Mouse (Mus musculus) embryonic fibroblast, embryonic 13.5 days (primary cell): ENCODE measurements around the gene Fbxo47. TPM values are rescaled to one million over a fixed set of nuclear protein-coding genes. Genes with fewer than 3 reads are reported as not detected.

ENCODE experiments used
- H3K27ac ChIP-seq: 2 replicates; pipeline ENCODE4 v1.5.1; 2012; ENCODE audit warnings: low read length, control low read depth, inconsistent platforms; ENCODE audit not compliant: insufficient read depth
- H3K4me1 ChIP-seq: 2 replicates; pipeline ENCODE4 v1.6.1; 2011; ENCODE audit warnings: low read length; ENCODE audit not compliant: control insufficient read depth, insufficient read depth
- H3K4me3 ChIP-seq: 2 replicates; pipeline ENCODE4 v1.5.1; 2011; ENCODE audit warnings: mild to moderate bottlenecking, control low read depth, low read length; ENCODE audit not compliant: insufficient read depth
- CTCF ChIP-seq: IDR thresholded peaks from 2 replicates; pipeline ENCODE4 v1.5.1; 2011; ENCODE audit warnings: mild to moderate bottlenecking, control low read depth, low read length, moderate library complexity, borderline replicate concordance; ENCODE audit not compliant: insufficient read depth
- POLR2A ChIP-seq: IDR thresholded peaks from 2 replicates; pipeline ENCODE4 v1.6.1; 2011; ENCODE audit warnings: low read depth, mild to moderate bottlenecking, control low read depth, low read length, moderate library complexity
- polyA plus RNA-seq: library from polyadenylated mRNA; stranded (reverse); fragments of >200 nt; gene quantifications from 2 replicates; pipeline ENCODE4 v1.2.4, GENCODE M21; 2011; ENCODE audit warnings: low read depth; ENCODE audit not compliant: missing spikeins, insufficient read length

The Fbxo47 gene
- polyA plus RNA-seq, 1 experiment, result 1.4 TPM

GRCm38 (mm10) chr11:97809235-97810121 is 74.5 kb downstream of the Fbxo47 start:
- TF ChIP-seq CTCF, result no peak
- TF ChIP-seq POLR2A, result no peak
- H3K4me3 ChIP-seq, result no peak overlapping the region
- H3K27ac ChIP-seq, result no peak overlapping the region; the same call in 1 of the 2 replicates
- H3K4me1 ChIP-seq, result peaks cover 59% of the 10 kb centered on the region

- TF ChIP-seq CTCF (no peak), POLR2A (no peak)
- Histone ChIP-seq H3K4me3 (no peak overlapping the region), H3K27ac (peak overlapping the region; percentile 39; the same call in 1 of the 2 replicates), H3K4me1 (peaks cover 59% of the 10 kb centered on the region)
Observed at GRCm38 (mm10) chr11:97808621-97809234, 75.2 kb downstream of the Fbxo47 start.

GRCm38 (mm10) chr11:97808093-97808492 is 75.9 kb downstream of the Fbxo47 start:
- Histone ChIP-seq H3K27ac (peak overlapping the region; percentile 60), H3K4me1 (peaks cover 56% of the 10 kb centered on the region), H3K4me3 (no peak overlapping the region)
- no peak for TF ChIP-seq POLR2A
- no peak for TF ChIP-seq CTCF

- Histone ChIP-seq H3K4me3 (no peak overlapping the region), H3K27ac (peak overlapping the region; percentile 60)
- TF ChIP-seq CTCF, result no peak
- TF ChIP-seq POLR2A, result no peak
Observed at GRCm38 (mm10) chr11:97807626-97808025, 76.3 kb downstream of the Fbxo47 start.

GRCm38 (mm10) chr11:97806613-97806964 is 77.4 kb downstream of the Fbxo47 start:
- TF ChIP-seq CTCF, result no peak
- TF ChIP-seq POLR2A, result no peak

More at GRCm38 (mm10) chr11:97807626-97808025, 76.3 kb downstream of the Fbxo47 start:
- H3K4me1 ChIP-seq, result peaks cover 52% of the 10 kb centered on the region

GRCm38 (mm10) chr11:97805662-97806612 is 78.0 kb downstream of the Fbxo47 start:
- no peak for TF ChIP-seq POLR2A
- no peak for TF ChIP-seq CTCF
- Histone ChIP-seq H3K27ac (peak overlapping the region; percentile 79), H3K4me3 (no peak overlapping the region), H3K4me1 (peaks cover 52% of the 10 kb centered on the region)

More at GRCm38 (mm10) chr11:97806613-97806964, 77.4 kb downstream of the Fbxo47 start:
- Histone ChIP-seq H3K4me1 (peaks cover 52% of the 10 kb centered on the region), H3K27ac (peak overlapping the region; percentile 79), H3K4me3 (no peak overlapping the region)

- Histone ChIP-seq H3K4me3 (peak overlapping the region; percentile 1), H3K27ac (peak overlapping the region; percentile 96), H3K4me1 (peaks cover 47% of the 10 kb centered on the region)
- TF ChIP-seq CTCF (no peak), POLR2A (no peak)
Observed at GRCm38 (mm10) chr11:97804841-97805661, 78.9 kb downstream of the Fbxo47 start.

GRCm38 (mm10) chr11:97803847-97804246 is 80.1 kb downstream of the Fbxo47 start:
- Histone ChIP-seq H3K4me1 (peaks cover 36% of the 10 kb centered on the region), H3K27ac (peak overlapping the region; percentile 36; the same call in 1 of the 2 replicates), H3K4me3 (no peak overlapping the region)
- TF ChIP-seq POLR2A, result no peak
- no peak for TF ChIP-seq CTCF

Other genes starting within 250 kb of the Fbxo47 start
- 16.2 and 18.0 TPM in 2 replicates for gene Mllt6, start 220.7 kb downstream of the Fbxo47 start, polyA plus RNA-seq
- gene Cisd3, start 198.3 kb downstream of the Fbxo47 start, polyA plus RNA-seq, result 39.9 and 42.5 TPM in 2 replicates
- 42.3 and 54.0 TPM in 2 replicates for gene Pcgf2, start 183.7 kb downstream of the Fbxo47 start, polyA plus RNA-seq
- gene Psmb3, start 180.8 kb downstream of the Fbxo47 start, polyA plus RNA-seq, result 229 and 259 TPM in 2 replicates
- gene Pip4k2b, start 139.4 kb downstream of the Fbxo47 start, polyA plus RNA-seq, result 40.7 and 42.6 TPM in 2 replicates
- 14.0 and 16.4 TPM in 2 replicates for gene Cwc25, start 117.6 kb downstream of the Fbxo47 start, polyA plus RNA-seq
- gene 1700001P01Rik, start 108.2 kb downstream of the Fbxo47 start, polyA plus RNA-seq, result not detected in 2 replicates
- gene Rpl23, start 101.7 kb downstream of the Fbxo47 start, polyA plus RNA-seq, result 548 and 603 TPM in 2 replicates
- 243 and 284 TPM in 2 replicates for gene Lasp1, start 85.2 kb downstream of the Fbxo47 start, polyA plus RNA-seq
- 4.8 and 7.2 TPM in 2 replicates for gene B230217C12Rik, start 43.4 kb downstream of the Fbxo47 start, polyA plus RNA-seq
- gene Plxdc1, start 102.3 kb upstream of the Fbxo47 start, polyA plus RNA-seq, result 0.68 and 0.86 TPM in 2 replicates
- 2.2 and 3.8 TPM in 2 replicates for gene Arl5c, start 112.0 kb upstream of the Fbxo47 start, polyA plus RNA-seq
- gene Cacnb1, start 138.9 kb upstream of the Fbxo47 start, polyA plus RNA-seq, result 4.9 and 7.1 TPM in 2 replicates
- 1,914 and 2,034 TPM in 2 replicates for gene Rpl19, start 142.6 kb upstream of the Fbxo47 start, polyA plus RNA-seq
- gene Stac2, start 169.3 kb upstream of the Fbxo47 start, polyA plus RNA-seq, result 1.7 and 1.9 TPM in 2 replicates